Mouse (Mus musculus) limb, embryonic 14.5 days (tissue): ENCODE measurements around the gene Sdf4. TPM values are rescaled to one million over a fixed set of nuclear protein-coding genes. Genes with fewer than 3 reads are reported as not detected.

Experiments
- ATAC-seq: fragments of 200-750 bp; cut with Nextera tagmentation; 2 replicates; pipeline ENCODE4 v1.8.0; 2017; ENCODE audit warnings: low read depth, moderate number of reproducible peaks, moderate TSS enrichment; ENCODE audit not compliant: low FRiP score
- DNase-seq: peaks from one replicate; pipeline ENCODE4 v3.0.0-alpha.2; 2015; ENCODE audit warnings: low spot score
- H3K27ac ChIP-seq: fragments of 300-500 bp; sonication (generic); replicated peaks from 2 replicates; pipeline ENCODE4 v1.5.1; 2014; ENCODE audit warnings: low read depth, mild to moderate bottlenecking, low read length, moderate library complexity, mixed read lengths
- H3K27me3 ChIP-seq: fragments of 300-500 bp; sonication (generic); 2 replicates; pipeline ENCODE4 v1.6.1; 2014; ENCODE audit warnings: low read length, mixed read lengths; ENCODE audit not compliant: control insufficient read depth, insufficient read depth
- H3K36me3 ChIP-seq: fragments of 300-500 bp; sonication (generic); 2 replicates; pipeline ENCODE4 v1.6.1; 2014; ENCODE audit warnings: mild to moderate bottlenecking, low read length, moderate library complexity, mixed read lengths; ENCODE audit not compliant: control insufficient read depth, insufficient read depth
- H3K4me1 ChIP-seq: fragments of 300-500 bp; sonication (generic); 2 replicates; pipeline ENCODE4 v1.6.1; 2014; ENCODE audit warnings: antibody characterized with exemption, low read length, mixed read lengths; ENCODE audit not compliant: control insufficient read depth, insufficient read depth
- H3K4me2 ChIP-seq: fragments of 300-500 bp; sonication (generic); replicated peaks from 2 replicates; pipeline ENCODE4 v1.6.1; 2014; ENCODE audit warnings: low read depth, mild to moderate bottlenecking, low read length, moderate library complexity; ENCODE audit not compliant: severe bottlenecking
- H3K4me3 ChIP-seq: fragments of 300-500 bp; sonication (generic); replicated peaks from 2 replicates; pipeline ENCODE4 v1.5.1; 2014; ENCODE audit warnings: low read length
- H3K9ac ChIP-seq: fragments of 300-500 bp; sonication (generic); 2 replicates; pipeline ENCODE4 v1.6.1; 2014; ENCODE audit warnings: mild to moderate bottlenecking, low read depth, low read length, moderate library complexity; ENCODE audit not compliant: severe bottlenecking
- H3K9me3 ChIP-seq: fragments of 300-500 bp; sonication (generic); 2 replicates; pipeline ENCODE4 v1.6.1; 2016; ENCODE audit warnings: low read length; ENCODE audit not compliant: control insufficient read depth
- POLR2A ChIP-seq: fragments of 200-500 bp; IDR thresholded peaks from 2 replicates; pipeline ENCODE4 v1.8.0; 2012; ENCODE audit warnings: inconsistent platforms, mild to moderate bottlenecking, moderate library complexity, borderline replicate concordance; ENCODE audit not compliant: insufficient read depth, insufficient read length; ENCODE audit errors: extremely low read depth
- WGBS: fragments of 180-500 bp; shearing (Covaris S2); extraction: QIAGEN DNeasy Blood & Tissue Kit; methylation state at CpG from one replicate; pipeline ENCODE4 v1.1.7; 2014; 5-methylcytosine and 5-hydroxymethylcytosine counted together
- polyA plus RNA-seq, 2 experiments: library from polyadenylated mRNA; depleted of rRNA in 1 of 2; stranded (reverse) in 1 of 2; unstranded in 1 of 2; fragments of >200 nt; fragmentation: Nextera tagmentation in 1 of 2; extraction: Ambion mirVana in 1 of 2; gene quantifications; 2 replicates each; pipeline versions ENCODE4 v1.2.1 to v1.2.3; 2012 to 2014

Gene Sdf4
- polyA plus RNA-seq, 2 experiments = 74.5 to 171 TPM

- Histone ChIP-seq H3K4me1 (no peaks in the 10 kb centered on the region), H3K4me2 (no peak overlapping the region), H3K27me3 (no peaks in the 10 kb centered on the region), H3K4me3 (no peak overlapping the region), H3K36me3 (no peaks in the 10 kb centered on the region), H3K9me3 (no peaks in the 10 kb centered on the region), H3K9ac (no peak overlapping the region), H3K27ac (no peak overlapping the region)
- no peak for DNase-seq
- no peak for TF ChIP-seq POLR2A
- no peak for ATAC-seq
- 51% methylated on average over 5 of the region's 5 CpGs for WGBS
Observed at GRCm38 (mm10) chr4:156044754-156045153, 52.1 kb downstream of the Sdf4 start.

GRCm38 (mm10) chr4:156049779-156050178, 57.1 kb downstream of the Sdf4 start:
- Histone ChIP-seq H3K9ac (no peak overlapping the region), H3K4me2 (no peak overlapping the region), H3K4me1 (no peaks in the 10 kb centered on the region), H3K27me3 (no peaks in the 10 kb centered on the region), H3K4me3 (no peak overlapping the region), H3K36me3 (no peaks in the 10 kb centered on the region), H3K9me3 (no peaks in the 10 kb centered on the region), H3K27ac (no peak overlapping the region)
- DNase-seq (no peak), ATAC-seq (no peak)
- TF ChIP-seq POLR2A = no peak
- whole genome bisulfite sequencing = 77% methylated on average over 3 of the region's 3 CpGs

- ATAC-seq (no peak; the same call in 1 of the 2 replicates), DNase-seq (no peak)
- Histone ChIP-seq H3K4me3 (no peak overlapping the region), H3K27me3 (no peaks in the 10 kb centered on the region), H3K9ac (no peak overlapping the region), H3K36me3 (no peaks in the 10 kb centered on the region), H3K4me2 (no peak overlapping the region), H3K27ac (no peak overlapping the region), H3K4me1 (no peaks in the 10 kb centered on the region), H3K9me3 (no peaks in the 10 kb centered on the region)
- 72% methylated on average over 6 of the region's 6 CpGs for WGBS
- TF ChIP-seq POLR2A = no peak
Observed at GRCm38 (mm10) chr4:156050391-156050980, 57.8 kb downstream of the Sdf4 start.

GRCm38 (mm10) chr4:156053113-156053512, 60.4 kb downstream of the Sdf4 start:
- H3K4me1 ChIP-seq = no peaks in the 10 kb centered on the region
- WGBS = 76% methylated on average over 4 of the region's 4 CpGs
- ATAC-seq (no peak), DNase-seq (no peak)
- no peaks in the 10 kb centered on the region for H3K27me3 ChIP-seq
- H3K27ac ChIP-seq = no peak overlapping the region
- no peak overlapping the region for H3K4me2 ChIP-seq
- no peaks in the 10 kb centered on the region for H3K36me3 ChIP-seq
- H3K9me3 ChIP-seq = no peaks in the 10 kb centered on the region
- TF ChIP-seq POLR2A = no peak
- H3K4me3 ChIP-seq = no peak overlapping the region
- H3K9ac ChIP-seq = no peak overlapping the region

- 82% methylated on average over 4 of the region's 4 CpGs for WGBS
- ATAC-seq = no peak
Observed at GRCm38 (mm10) chr4:156054130-156054529, 61.5 kb downstream of the Sdf4 start.

More at GRCm38 (mm10) chr4:156054130-156054529, 61.5 kb downstream of the Sdf4 start:
- no peak for TF ChIP-seq POLR2A
- no peak for DNase-seq
- Histone ChIP-seq H3K9ac (no peak overlapping the region), H3K27ac (no peak overlapping the region), H3K36me3 (no peaks in the 10 kb centered on the region), H3K4me3 (no peak overlapping the region), H3K4me2 (no peak overlapping the region), H3K27me3 (no peaks in the 10 kb centered on the region), H3K4me1 (no peaks in the 10 kb centered on the region), H3K9me3 (no peaks in the 10 kb centered on the region)
